Mouse (Mus musculus) adrenal gland, adult 2 months (tissue): Measurements from ENCODE around the gene Gm7168. TPM values are rescaled to one million over a fixed set of nuclear protein-coding genes. Genes with fewer than 3 reads are reported as not detected.
"Not testable (repeated sequence)": the region's sequence is repeated elsewhere in the genome, so short reads cannot be mapped to it uniquely, and the experiment has no call there.

Experiments used
- DNase-seq: peaks from one replicate; pipeline ENCODE4 v3.0.0; 2021
- long read RNA-seq: library from polyadenylated mRNA; stranded (forward); transcript quantifications from one replicate; pipeline ENCODE4 v2.0.0, GENCODE M21; 2021
- polyA plus RNA-seq: library from polyadenylated mRNA; depleted of rRNA; stranded (reverse); fragments of >200 nt; gene quantifications from 2 replicates; pipeline ENCODE4 v1.2.3, GENCODE M21; 2012; rRNA removed
- total RNA-seq, 2 experiments: library from RNA; stranded (reverse); gene quantifications; 2 replicates each; pipeline ENCODE4 v1.2.3; 2021

Gene Gm7168
- total RNA-seq (not detected), polyA plus RNA-seq (not detected in 2 replicates)
- long read RNA-seq, result 0 reads

DNA sequence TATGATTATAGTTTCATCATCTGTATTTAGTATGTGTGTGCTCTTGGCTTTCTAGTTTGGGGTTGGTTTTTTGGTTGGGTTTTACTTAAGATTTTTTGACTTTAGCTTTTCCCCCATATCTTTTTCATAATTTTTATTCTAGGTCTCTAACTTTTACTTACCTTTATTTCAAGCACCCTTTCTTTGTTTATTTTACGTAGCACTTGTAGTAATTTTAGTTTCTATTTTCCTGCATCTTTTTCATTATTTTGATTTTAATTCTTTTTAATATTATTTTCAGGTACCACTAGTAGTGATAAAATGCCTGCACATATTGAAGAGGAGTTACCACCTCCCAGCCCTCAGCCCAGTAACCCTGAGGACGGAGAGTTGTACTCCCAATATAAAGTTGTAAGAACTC lies at the start of gene Gm7168:
TSS of gene Gm7168 (plus strand) at position 301 of the 400 bp plus-strand sequence.
- not testable (repeated sequence) for DNase-seq

DNA sequence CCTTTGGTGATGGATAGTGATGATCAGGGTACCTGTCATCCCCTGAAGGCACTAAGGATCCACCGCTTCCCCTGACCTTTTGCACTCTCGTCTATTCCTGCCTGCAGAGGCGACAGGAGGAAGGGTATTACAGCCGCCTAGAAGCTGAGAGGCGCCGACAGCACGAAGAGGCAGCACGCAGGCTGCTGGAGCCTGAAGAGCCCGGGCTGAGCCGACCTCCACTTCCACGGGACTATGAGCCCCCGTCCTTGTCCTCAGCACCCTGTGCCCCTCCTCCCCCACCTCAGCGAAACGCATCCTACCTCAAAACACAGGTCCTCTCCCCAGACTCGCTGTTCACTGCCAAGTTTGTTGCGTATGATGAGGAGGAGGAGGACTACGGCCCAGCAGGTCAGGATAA lies 49.3 kb upstream of the Gm7168 start:
- no peak for DNase-seq

DNA sequence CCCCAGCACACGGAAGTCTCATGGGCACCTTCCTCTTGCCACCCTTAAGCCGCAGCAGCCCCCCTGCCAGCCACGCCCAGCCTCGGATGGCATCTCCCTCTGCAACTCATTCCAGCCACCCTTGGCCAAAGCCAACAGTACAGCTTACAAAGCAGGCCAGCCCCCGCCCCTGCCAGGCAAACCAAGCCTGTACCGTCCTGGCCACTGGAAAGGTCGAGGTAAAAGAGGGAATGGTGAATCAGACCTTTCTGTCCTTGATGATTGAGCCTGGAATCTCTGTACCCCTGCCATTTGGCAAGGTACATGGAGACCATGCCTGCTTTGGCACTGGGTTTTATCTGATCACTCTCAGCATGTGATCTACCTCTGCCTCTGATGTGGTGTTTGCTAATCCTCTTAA lies 48.9 kb upstream of the Gm7168 start:
- DNase-seq, result peak; percentile 85

DNA sequence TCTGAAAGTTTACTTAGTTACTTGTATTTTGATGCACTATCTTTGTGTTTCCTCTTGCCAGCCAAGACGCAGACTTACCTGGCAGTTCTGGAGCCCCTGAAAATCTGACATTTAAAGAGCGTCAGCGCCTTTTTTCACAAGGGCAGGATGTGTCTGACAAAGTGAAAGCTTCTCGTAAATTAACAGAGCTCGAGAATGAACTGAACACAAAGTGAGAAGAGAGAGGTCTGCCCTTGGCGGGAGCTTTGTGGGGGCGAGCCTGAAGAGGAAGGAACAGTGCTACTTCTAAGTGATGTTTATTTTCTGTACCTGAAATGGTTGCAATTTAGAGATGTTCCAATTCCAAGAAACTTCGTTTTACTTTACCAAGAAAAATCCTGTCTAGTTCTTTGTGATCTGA lies 44.4 kb upstream of the Gm7168 start:
- no peak for DNase-seq

DNA sequence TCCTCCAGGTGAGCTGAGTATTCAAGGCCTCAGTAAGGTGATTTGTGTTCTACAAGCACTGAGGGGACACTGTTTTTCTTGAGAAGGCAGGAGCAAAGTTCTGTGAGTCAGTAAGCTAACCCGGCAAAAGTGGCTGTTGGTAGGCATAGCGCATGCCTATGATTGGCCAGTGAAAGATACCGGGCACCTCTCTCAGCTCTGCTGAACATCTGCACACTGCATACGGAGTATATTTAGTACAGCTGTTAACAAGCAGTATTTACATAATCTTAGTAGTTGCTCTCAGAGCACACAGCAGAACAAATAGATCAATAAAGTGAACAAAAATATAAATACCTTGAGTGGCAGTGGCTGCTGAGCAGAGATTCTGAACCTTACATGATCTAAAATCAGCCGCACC lies 41.1 kb upstream of the Gm7168 start:
- no peak for DNase-seq

DNA sequence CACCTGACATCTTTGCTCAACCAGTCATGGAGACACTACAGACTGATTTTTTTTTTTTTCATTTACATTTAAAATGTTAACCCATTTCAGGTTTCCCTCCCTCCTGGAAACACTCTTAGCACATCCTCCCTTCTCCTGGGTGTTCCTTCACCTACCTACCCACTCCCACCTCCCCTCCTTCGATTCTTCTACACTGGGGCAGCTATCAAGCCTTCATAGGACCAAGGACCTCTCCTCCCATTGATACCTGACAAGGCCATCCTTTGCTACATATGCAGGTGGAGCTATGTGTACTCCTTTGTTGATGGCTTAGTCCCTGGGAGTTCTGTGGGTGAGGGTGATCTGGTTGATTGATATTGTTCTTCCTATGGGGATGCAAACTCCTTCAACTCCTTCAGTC lies 40.5 kb upstream of the Gm7168 start:
- DNase-seq, result no peak

DNA sequence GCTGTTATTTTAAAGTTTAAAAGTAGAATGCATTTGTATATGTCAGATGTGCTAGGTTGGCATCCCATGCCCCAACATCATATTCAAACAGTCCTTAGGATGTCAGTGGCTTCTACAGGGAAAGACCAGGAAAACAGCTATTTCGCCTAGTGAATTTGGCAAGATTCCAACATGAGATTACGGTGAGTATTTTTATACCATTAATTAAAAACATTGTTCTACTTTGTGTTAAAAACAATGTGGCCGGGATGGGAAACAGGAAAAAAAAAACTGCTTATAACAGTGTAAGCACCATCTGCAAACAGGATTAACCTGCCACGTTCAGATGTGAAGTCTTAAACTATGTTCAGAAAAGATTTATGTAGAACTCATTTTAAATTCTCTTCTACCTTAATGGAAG lies 34.2 kb upstream of the Gm7168 start:
- DNase-seq, result no peak

DNA sequence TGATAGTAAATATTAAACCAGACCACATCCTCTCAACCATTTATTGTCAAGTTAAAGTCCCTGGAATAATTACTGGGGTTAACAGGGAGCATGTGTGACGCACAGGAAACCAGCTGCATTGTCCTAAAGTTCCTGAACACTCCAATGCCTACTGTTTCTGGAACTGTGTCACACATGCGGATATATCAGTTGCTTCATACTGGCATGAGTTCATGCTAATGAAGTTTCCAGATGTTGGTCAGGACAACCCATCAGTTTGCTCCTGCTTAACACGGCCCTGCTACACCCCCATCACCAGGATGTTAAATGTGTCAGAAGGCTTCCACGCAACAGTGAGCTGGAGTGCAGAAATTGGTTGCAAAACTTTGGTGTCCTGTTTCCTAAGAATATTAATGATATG lies 33.6 kb upstream of the Gm7168 start:
- no peak for DNase-seq

DNA sequence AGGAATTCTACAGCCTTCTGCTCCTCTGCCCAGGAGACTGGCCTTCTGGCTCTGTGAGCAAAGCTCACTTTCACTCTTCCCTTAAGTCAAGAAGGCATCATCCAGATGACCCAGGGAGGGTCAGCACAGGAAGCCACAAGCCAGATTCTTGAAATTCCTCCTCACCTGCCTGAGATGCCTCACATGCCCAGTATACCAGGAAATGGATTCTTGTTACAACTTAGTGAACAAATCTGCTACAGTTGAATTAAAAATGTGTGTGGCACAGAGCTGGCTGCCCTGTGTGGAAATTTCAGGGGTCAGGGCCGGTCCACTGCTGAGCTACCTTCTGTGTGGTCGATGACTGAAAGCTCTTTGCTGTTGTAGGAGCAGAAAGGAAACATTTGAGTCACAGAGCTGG lies 27.4 kb upstream of the Gm7168 start:
- no peak for DNase-seq

DNA sequence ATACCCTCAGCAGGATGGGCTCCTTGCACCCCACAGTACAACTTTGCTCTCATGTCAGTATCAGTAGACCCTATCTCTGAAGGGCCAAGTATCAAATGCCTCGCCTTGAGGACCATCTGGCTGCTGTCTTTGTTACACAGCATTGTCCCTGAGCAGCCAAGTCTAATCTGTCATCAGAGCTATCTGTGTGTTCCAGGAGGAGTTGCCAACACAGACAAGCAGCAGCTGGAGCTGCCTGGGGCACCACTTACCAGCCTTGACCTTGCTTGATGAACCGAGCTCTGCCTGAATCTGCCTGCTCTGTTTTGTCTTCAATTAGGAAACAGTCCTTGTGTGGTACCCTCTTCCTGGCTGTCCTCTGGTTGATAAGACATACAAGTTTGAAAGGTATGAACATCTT lies 24.8 kb upstream of the Gm7168 start:
- DNase-seq, result peak; percentile 58

DNA sequence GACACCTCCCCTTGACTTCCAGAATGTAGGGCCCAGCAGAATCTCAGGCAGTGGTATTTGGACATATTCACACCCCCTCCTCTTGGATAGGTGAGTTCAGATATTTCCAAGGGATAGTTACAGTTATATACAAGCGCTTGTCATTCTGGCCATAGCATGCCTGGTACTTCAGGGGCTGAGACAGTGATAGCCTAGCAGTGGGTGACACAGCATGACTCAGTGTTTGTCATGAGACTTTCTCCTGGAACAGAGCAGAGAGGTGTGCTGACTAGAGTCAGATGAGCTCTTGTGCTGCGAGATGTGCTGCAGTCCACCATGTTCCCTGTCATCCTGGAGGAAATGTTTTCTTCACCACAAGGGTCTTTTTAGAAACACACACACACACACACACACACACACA lies 23.6 kb upstream of the Gm7168 start:
- peak; percentile 58 for DNase-seq

DNA sequence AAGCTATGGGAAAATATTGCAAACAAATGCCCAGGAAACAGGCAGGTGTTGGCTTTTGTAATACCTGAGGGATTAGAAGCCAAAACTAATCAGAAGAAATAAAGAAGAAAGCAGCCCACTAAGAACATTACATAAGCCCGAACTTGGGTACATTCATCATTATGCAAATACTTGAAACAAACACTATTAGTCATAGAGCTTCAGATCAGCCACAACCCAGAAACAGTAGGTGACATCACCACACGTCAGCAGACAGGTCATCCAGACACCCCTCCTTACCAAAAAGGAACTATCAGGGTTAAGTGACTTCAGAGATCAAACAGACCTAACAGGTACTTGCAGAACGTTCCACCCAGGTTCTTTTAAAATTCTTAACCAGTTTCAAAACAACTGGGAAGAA lies 22.2 kb upstream of the Gm7168 start:
- DNase-seq, result peak; percentile 66

DNA sequence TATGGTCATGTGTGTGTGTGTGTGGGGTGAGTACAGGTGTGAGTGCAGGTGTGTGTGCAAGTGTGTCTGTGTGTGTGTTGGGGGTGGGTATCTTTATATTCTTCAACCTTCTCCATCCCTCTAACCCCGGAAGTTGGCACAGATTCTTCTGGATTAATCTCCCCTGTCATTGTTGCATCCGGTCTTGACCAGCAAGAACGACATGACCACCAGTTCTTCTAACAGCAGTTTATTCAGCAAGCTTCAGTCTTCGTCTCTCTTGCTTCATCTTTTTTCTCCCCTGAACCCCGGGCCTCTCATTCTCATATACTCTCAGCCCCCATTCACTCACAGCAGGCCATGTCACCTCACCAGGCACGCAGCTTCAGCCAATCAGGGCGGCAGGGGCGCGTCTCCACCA lies 17.8 kb upstream of the Gm7168 start:
- no peak for DNase-seq

DNA sequence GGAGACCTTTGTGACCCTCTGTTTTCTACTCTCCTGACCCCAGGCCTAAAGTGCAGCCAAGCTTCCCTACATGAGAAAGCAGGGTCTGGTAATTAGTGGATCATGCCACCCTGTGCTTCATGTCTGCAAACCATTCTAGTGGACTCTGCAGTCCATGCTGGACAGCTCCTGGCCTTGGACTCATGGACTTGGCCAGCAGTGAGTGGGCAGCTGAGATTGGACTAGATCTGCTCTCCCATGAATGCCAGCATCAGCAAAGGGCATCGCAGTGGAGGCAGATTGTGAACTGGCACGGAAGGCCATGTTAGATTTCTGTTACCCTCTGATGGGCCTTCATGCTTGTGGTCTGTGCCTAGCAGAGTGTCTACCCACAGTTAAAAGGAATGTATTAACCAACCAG lies 12.8 kb upstream of the Gm7168 start:
- DNase-seq, result not testable (repeated sequence)

DNA sequence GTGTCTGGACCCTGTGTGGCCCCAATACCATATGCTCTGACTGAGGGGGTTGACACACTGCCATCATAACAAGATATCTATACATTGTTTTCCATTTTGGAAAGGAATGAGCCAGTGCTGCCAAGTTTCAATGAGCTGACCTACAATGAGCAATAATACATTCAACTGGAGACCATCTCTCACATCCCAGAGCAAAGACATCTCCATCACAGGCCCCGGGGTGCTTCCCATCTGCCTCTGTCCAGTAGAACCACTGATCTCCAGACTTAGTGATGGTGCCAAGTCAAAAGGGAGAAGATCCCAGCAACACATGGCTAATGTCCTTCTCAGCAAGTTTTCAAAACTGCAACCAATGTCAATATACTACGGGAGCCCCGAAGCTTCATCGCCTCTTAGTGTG lies 10.4 kb upstream of the Gm7168 start:
- no peak for DNase-seq

DNA sequence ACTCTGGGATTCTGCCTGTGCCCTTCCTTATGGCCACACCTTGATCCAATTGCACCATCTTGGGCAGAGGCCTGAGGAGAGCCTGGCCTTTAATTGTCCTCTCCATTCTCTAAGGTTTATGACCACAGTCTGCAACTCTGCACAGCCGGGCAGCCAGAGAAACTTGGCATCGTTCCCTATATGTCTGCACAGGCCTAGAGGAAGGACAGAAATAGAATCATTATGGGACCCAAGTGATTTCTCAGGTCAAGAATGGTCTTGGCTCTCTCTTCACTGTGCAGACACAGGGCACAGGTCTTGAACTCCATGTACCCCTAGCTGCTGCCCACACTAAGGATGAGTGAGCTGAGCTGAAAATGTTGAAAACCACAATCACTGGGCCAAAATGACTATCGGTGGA lies 9.5 kb upstream of the Gm7168 start:
- no peak for DNase-seq

DNA sequence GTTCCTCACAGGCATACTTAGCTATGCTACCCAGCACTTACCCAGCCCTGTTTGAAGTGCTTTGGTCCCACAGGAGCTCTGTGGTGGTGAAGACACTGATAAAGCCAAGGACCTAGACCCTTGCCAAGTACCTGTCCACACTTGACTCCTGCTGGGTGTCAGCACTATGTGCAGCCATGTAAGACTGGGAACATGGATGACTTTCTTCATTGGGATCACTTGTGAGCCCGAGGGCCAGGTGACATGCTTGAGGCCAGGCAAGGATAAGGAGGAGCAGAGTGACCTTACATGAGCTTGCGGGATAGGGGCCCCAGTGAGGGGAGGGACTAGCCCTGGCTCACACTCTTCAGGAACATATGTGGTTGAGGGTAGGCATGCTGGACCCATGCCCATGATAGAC lies 8.9 kb upstream of the Gm7168 start:
- not testable (repeated sequence) for DNase-seq

DNA sequence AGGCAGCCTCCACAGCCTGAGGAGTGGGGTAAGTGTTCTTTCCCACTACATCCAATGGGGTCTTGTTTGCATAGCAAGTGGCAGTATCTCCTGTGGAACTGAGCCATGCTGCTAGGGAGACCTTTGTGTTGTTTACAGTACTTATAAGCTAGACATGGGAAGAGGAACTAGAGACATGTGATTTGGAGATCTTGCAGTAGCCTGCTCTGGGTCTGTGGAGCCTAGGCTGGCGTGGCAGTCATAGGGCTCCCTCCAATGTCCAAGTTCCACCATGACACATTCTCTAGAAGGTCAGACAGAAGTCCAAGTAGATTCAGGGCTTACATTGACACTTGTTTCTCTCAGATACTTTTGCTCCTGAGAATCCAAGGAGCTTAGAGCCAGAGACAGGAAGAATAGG lies 7.7 kb upstream of the Gm7168 start:
- no peak for DNase-seq

DNA sequence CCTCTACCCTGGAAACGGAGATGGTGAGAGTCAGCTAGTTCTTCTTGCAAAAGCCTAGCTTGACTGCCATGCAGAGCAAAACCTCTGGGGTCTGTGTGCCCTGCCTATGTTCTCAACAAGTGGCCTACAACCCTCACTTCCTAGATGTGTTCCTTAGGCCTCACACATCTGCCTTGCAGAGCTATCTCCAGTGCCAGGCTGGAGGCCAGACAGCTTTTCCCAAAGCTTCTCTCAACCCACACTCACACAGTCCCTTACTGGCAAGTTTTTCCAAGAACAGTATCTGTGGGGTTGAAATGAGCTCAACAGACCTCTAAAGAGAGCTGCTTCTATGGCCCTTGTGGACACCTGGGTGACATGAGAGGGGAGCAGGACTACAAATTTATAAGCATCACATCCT lies 3.4 kb downstream of the Gm7168 start:
- DNase-seq, result not testable (repeated sequence)

DNA sequence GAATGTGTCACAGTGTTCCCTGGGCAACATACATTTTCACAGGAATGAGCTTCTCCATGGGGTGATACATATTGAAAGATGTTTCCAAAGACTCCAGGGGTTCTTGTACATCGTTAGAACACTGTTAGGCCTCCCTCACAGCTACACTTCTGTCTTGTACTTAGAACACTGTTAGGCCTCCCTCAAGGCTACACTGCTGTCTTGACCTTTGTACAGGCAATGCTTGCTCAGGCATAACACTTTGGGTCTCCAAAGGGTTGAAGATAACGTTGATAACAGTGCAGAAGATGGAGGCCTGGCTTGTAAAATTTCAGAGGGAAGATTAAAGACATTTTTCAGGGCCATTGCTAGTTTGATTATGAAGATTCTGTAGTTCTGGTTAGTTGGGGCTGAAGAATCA lies 10.0 kb downstream of the Gm7168 start:
- not testable (repeated sequence) for DNase-seq

DNA sequence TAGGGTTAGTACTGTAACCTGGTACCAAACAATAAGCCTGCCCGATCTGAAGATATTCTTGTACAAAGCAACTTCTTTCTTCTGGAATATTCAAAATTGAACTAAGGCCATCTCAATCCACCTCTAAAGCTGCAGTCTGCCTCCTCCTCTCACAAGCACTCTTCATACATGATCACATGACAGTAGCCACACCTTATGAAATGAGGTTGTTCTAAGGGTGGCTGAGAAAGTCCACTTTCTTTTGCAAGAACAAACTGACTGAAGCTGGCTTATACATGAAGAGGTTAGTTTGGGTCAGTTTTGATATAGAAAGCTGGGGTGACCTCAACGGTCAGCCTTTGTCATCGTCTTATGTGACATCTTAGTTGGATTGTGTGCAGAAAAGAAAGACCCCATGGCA lies 14.1 kb downstream of the Gm7168 start:
- DNase-seq, result not testable (repeated sequence)

DNA sequence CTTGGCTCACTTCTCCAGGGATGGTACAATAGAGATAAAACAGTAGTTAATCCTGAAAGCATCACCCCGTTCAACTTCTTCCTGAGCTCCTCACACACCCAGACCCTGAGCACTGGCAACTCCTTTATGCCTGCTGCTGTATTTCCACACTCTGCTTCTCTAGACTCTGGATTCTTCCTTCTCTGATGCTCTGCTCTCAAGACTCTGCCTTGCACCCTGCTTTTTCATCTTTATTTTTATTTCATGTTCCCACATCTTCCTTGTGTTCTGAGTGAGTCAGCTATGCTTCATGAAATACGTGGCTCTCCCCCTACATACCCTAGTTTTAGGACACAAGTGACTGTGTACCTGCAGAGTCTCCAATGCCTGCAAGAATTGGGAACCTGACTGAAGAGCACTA lies 16.9 kb downstream of the Gm7168 start:
- DNase-seq, result not testable (repeated sequence)

DNA sequence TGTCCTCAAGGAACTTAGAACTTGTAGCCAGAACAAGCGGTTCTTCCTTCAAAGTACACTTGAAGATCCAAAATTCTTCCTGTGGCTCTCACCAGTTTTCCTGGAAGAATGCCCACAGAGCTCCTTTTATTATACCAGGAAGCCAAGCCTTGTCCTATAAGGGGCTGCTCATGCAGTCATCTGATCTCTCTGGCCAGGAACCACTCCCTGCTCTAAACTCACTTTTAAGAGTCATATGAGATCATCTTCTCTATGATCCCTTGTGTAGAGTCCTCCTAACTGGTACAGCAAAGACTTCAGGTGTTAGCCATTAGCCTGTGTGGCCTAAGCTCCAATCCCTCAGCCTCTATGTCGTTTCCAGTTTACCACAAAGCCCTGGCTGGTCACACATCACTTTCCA lies 21.7 kb downstream of the Gm7168 start:
- DNase-seq, result not testable (repeated sequence)

DNA sequence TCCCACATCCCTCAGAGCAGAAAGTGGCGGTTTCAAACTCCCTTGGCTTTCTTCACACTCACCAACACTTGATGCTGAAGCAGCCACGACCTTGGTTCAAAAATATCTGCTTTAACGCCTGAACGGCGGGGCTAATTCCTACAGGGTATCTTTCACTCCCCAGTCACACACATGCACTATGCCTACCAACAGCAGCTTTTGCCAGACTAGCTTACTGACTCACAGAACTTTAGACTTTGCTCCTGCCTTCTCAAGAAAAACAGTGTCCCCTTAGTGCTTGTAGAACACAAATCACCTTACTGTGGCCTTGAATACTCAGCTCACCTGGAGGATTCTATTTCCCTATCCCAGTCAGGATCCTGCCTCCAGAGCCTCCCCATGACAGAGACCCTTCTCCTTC lies 22.6 kb downstream of the Gm7168 start:
- not testable (repeated sequence) for DNase-seq

DNA sequence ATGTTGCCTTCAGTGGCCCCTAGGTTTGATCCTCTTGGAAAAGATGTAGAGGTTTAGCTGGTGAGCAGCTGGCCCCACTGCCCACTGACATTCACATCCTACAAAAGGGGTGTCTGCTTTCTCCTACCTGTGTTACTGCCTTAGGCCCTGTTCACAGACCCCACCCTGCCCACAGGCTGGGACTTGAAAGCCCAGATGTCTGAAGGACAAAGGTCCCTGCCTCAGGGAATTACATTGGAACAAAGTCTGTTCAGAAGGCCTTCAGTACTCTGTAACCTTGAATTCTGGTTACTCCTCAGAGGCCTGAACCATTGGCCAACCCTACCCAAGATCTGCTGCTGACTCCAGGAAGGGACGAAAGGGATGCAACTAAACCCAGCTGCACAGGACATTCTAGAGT lies 39.5 kb downstream of the Gm7168 start:
- no peak for DNase-seq
